Mouse (Mus musculus) macrophage (primary cell): Measurements from ENCODE around the gene Naxd. TPM values are rescaled to one million over a fixed set of nuclear protein-coding genes. Genes with fewer than 3 reads are reported as not detected.

ENCODE experiments used
- H3K27ac ChIP-seq: fragments of 350-480 bp; formaldehyde crosslinking; 2 replicates; pipeline ENCODE4 v1.9.0; 2021
- H3K36me3 ChIP-seq: fragments of 350-480 bp; formaldehyde crosslinking; 2 replicates; pipeline ENCODE4 v1.9.0; 2021; ENCODE audit errors: inconsistent target
- H3K4me3 ChIP-seq: fragments of 350-480 bp; formaldehyde crosslinking; 2 replicates; pipeline ENCODE4 v1.9.0; 2021; ENCODE audit errors: inconsistent target
- H3K79me2 ChIP-seq: fragments of 350-480 bp; formaldehyde crosslinking; 2 replicates; pipeline ENCODE4 v1.9.0; 2021; ENCODE audit errors: inconsistent target
- WGBS: methylation state at CpG from one replicate; pipeline ENCODE4 v1.1.7; 2026; ENCODE audit warnings: inconsistent platforms; ENCODE audit not compliant: missing documents; 5-methylcytosine and 5-hydroxymethylcytosine counted together
- polyA plus RNA-seq: library from polyadenylated mRNA; stranded (reverse); fragments of 250-400 nt; gene quantifications from 3 replicates; pipeline ENCODE4 v1.2.4, GENCODE M21; 2018; ENCODE audit warnings: inconsistent platforms
- total RNA-seq, 78 experiments: library from RNA; depleted of rRNA; stranded (reverse); fragments of 250-400 nt; gene quantifications; 1 replicate in 9 of 78; 2 replicates in 24 of 78; 3 replicates in 43 of 78; 4 replicates in 2 of 78; pipeline ENCODE4 v1.2.4; 2018; ENCODE audit warnings: inconsistent platforms in 56 of 78

Gene Naxd
- total RNA-seq (2018; cell fraction: chromatin; rRNA removed) = 100 to 1,000 TPM in 4 of 26 experiments, 10 to 100 TPM in 22; 27.5 to 110 (median 70.6) TPM
- 10 to 100 TPM; 24.7 to 46.5 (median 36.7) TPM for total RNA-seq (2018; cell fraction: cytosol; rRNA removed)
- 10 to 100 TPM; 25.5 to 74.3 (median 54.0) TPM for total RNA-seq (2018; cell fraction: nucleus; rRNA removed)
- 30.7 to 40.1 TPM (median 32.9 TPM) in 3 replicates for polyA plus RNA-seq

DNA sequence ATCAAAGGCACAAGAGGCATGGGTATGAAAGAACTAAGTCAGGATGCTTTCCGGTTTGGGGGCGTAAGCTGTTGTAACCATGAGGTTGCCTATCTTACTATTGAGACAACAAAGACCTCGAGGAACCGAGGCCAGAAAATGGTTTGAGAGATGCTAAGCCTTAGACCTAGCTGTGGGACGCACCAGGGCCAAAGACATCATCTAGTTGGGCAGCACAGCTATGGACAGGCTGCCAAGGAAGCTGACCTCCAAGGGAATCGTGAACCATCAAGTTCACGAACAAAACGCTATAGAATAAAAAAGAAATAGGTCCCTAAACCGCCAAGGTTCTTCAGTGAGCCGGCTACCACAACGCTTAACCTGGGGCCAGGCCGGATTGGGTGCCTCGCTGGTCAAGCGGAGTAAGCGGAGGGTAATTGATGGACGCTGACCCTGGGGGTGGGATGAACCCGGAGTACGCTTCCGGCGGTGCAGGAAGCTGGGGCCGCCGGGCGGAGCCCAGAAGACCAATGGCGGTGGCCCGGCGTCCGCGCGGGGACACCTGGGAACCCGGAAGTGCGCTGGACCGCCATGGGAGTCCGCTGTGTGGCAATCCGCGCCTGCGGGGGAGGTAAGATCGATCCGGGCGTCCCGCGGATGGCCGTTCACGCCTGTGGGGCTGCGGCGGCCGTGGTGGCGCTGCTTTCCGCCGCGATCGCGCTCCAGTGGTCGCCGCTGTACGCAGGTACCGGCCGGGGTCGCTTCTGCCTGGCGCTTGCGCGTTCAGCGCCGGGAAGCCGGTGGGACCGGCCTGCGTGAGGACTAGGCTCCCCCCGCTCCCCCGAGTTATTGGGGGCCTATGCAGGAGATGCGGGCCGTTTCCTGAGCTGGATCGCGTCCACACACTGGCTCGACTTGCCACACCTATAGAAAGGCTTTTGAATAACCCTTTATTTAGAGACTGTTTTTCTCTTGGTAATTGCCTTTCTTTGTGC is at the start of gene Naxd:
Naxd (plus strand) TSS at position 490 of the 974 bp plus-strand sequence.
- peaks cover 47% of the 10 kb centered on the region for H3K79me2 ChIP-seq
- WGBS = 4% methylated on average over 73 of the region's 73 CpGs
- H3K27ac ChIP-seq = peak within 1 kb of the TSS; percentile 29
- H3K36me3 ChIP-seq = 0 out of 2 replicates have a peak, but pooled peaks cover 2% of the 10 kb centered on the region
- H3K4me3 ChIP-seq = peak within 1 kb of the TSS; percentile 82

DNA sequence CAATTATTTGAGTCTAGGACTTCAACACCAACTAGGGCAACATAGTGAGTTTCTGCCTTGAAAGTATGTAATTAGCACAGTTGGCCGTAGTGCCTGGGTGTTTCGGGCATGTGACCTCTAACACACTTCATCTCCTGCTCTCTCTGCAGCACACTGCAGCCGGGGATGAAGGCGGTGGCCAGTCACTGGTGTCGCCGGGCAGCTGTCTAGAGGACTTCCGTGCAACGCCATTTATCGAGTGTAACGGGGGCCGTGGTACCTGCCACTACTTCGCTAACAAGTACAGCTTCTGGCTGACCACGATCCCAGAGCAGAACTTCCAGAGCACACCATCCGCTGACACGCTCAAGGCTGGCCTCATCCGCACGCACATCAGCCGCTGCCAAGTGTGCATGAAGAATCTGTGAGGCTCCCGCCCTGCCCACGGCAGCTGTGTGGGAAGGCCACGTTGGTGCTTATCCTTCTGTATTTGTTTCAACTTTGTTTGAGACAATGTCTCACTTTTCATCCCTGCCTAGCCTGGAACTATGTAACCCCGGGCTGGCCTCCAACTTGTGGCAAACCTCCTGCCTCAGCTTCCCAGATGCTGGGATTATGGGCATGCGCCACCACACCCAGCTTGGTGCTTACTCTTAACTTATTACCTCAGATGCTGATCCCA is 49.3 kb upstream of the Naxd start:
- WGBS = 92% methylated on average over 23 of the region's 23 CpGs
- Histone ChIP-seq H3K27ac (no peak overlapping the region), H3K36me3 (no peaks in the 10 kb centered on the region), H3K4me3 (no peak overlapping the region), H3K79me2 (peaks cover 10% of the 10 kb centered on the region; the same call in 1 of the 2 replicates)

DNA sequence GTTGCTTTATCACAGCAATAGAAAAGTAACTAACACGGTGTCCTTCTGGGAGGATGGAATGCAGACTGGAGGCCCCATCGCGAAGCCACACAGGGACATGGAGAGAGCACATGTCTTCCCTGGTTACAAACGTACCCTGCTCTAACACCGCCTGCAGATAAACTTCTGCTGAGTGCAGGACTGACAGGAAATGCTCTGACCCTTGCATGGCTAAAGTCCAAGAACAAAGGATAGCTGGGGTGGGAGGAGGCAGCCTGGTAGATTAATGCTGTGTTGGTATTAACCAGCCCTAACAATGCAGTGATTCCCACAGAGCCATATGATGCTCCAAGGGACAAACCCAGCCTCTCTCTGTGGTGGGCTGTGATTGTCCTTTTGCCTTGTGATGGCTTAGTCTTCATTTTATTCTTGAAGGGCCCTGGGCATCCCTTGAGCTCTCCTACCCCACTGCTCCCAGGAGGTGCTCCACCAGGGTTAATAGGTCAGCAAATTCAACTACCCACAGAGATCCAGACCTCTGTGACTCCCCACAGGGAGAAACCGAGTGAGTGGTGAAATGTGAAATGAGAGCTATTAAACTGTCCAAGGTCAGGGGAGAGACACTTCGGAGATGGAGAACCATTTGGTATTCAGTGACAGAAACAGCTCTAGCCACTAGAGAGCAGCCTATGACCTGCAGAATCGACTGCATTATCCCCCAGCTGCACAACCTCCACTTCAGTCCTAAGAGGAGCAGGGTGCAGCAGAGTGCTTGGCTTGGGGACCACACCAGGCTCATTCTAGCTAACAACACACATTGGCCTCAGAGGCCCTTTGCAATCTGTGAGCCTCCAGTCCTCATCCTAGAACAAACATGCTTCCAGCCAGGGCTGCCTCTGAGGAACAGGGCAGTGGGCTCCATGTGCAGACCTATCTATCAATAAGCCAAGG is 46.9 kb upstream of the Naxd start:
- peak overlapping the region; percentile 77; the same call in 1 of the 2 replicates for H3K27ac ChIP-seq
- H3K36me3 ChIP-seq = 0 out of 2 replicates have a peak, but pooled peaks cover 6% of the 10 kb centered on the region

DNA sequence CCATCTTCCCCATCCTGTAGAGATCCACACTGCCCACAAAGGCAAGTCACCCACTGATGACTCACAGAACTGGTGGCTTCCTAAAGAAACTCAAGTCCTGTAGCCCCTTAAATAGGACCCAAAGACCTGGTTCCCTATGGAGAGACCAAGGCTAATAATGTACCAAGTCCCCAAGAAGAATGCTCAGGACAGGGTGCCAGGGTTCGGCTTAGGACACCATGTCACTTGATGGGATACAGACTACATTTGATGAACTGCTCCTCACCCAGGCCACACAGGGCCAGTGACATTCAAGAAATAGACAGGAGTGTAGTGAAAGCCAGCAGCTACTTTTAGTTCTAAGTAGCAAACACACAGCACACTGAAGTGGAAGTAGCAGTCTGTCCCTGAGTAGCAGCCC is 45.2 kb upstream of the Naxd start:
- 0 out of 2 replicates have a peak, but pooled peaks cover 6% of the 10 kb centered on the region for H3K36me3 ChIP-seq
- H3K79me2 ChIP-seq = peaks cover 49% of the 10 kb centered on the region; the same call in 1 of the 2 replicates
- peak overlapping the region; percentile 77 for H3K27ac ChIP-seq
- 86% methylated on average over 1 of the region's 1 CpGs for WGBS
- no peak overlapping the region for H3K4me3 ChIP-seq

More for the DNA sequence above, 46.9 kb upstream of the Naxd start:
- Histone ChIP-seq H3K79me2 (peaks cover 32% of the 10 kb centered on the region; the same call in 1 of the 2 replicates), H3K4me3 (no peak overlapping the region)
- WGBS = 62% methylated on average over 8 of the region's 8 CpGs

DNA sequence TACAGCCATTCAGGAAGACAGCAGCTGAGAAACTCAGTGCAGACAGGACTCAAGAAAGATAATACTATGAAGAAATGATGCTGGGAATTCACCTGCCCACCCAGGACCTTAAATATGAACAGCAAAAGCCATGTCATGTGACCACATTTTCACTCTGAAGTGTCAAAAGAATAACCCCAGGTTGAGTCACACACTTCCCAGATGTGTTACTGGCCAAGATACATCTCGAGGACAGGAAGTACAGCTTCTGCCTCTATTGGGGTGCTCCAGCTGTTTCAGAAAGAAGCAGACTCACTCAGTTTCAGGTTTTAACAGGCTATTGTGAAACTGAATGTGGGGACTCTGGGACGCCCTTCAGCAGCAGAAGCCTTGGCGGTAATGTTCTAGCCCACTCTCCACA is 44.7 kb upstream of the Naxd start:
- 0 out of 2 replicates have a peak, but pooled peaks cover 6% of the 10 kb centered on the region for H3K36me3 ChIP-seq
- no peak overlapping the region for H3K4me3 ChIP-seq
- 6% methylated on average over 3 of the region's 3 CpGs for WGBS
- H3K27ac ChIP-seq = peak overlapping the region; percentile 77
- H3K79me2 ChIP-seq = peaks cover 53% of the 10 kb centered on the region

DNA sequence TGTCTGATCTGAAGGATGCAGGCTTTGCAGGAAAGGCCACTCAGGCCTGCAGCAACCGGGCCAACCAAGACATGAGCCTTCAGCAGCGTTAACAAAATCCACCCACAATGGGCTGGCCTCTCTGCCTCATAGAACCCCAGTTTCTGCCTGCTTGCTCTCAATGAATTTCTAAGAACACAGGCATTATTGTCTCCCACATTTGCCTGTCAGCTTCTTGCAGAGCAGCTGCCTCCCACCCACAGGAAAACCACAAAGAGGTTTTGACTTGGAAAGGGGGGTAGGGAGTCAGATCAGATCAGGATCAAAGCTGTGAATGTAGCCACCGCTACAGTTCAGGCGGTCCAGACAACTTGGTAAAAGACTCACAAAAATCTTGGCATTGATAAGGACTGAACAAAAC is 44.3 kb upstream of the Naxd start:
- H3K79me2 ChIP-seq = peaks cover 57% of the 10 kb centered on the region
- WGBS = 21% methylated on average over 4 of the region's 4 CpGs
- H3K27ac ChIP-seq = peak overlapping the region; percentile 77
- H3K4me3 ChIP-seq = no peak overlapping the region
- H3K36me3 ChIP-seq = 0 out of 2 replicates have a peak, but pooled peaks cover 6% of the 10 kb centered on the region

DNA sequence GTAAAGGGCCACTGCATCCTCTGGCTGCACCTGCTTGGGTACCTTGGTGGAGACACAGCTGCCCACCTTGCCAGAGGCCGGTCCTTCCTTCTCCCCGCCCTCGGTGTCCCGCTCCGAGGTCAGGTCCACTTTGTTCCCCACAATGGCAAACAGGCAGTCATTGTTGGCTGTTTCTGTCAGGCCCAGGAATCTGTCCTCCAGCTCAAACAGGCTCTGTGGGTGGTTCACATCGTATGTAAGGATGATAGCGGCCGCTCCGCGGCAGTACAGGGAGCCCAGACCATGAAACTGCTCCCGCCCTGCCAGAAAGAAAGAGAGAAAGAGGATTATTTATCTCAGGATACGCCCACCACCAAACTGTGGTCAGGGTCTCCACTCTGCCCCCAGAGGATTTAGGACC is 43.1 kb upstream of the Naxd start:
- Histone ChIP-seq H3K36me3 (0 out of 2 replicates have a peak, but pooled peaks cover 6% of the 10 kb centered on the region), H3K79me2 (peaks cover 70% of the 10 kb centered on the region), H3K27ac (no peak overlapping the region), H3K4me3 (no peak overlapping the region)
- WGBS = 93% methylated on average over 12 of the region's 12 CpGs

DNA sequence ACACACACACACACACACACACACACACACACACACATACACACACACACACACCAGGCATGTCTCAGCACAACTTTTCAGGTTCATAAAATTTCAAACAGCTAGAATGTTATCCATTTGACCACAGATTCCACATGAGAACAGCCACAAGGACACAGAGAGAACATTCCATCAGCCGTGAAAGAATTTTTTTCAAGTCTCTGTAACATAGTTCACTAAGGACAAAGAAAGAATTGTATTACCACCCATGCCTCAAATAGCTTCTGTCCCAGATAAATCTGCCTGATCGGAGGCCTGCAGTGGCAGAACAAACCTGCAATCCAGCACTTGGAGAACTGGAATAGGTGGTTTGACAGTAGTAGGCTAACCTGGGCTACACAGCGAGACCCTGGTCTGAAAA is 40.0 kb upstream of the Naxd start:
- 90% methylated on average over 3 of the region's 3 CpGs for WGBS

DNA sequence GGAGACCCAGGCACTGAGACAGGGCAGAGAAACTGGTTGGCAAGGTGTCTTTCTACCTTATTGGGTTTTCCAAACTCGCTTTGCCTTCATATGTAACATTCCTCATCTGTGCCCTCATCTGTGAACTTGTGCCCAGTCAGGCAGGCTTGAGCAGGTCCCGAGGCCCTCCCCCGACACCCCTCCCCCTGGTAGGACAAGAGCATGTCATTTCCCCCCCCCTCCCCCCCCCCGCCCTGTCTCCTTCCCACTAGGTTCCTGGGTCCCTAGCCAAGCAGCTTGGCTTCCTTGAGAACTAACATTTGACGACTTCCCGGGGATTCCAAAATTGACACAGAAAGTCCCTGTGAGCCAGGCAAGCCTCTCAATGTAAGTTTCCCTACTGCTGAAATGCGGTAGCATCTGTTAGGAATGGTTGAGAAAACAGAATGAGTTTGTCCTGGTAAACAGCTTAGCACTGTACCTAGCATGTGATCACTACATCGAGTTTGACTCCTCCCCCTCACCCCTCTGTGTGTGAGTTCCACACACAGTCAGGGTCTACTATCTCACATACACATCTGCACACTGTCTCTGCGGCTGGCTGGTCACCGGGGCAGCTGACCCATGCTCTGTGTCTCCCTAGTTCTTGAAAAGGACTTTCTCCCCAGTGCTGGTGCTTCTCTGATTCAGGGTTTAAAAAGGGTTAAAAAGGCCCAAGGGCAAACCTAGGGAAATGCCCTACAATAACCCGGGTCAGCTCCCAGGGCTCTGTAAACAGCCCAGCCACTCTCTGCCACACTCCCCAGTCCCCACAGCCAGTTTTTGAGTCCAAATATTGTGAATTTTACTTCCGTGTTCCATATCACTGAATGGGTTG is 39.1 kb upstream of the Naxd start:
- H3K4me3 ChIP-seq = no peak overlapping the region
- H3K27ac ChIP-seq = 0 out of 2 replicates have a peak overlapping the region, but pooled peaks have one; percentile 7
- 65% methylated on average over 11 of the region's 12 CpGs for WGBS
- 0 out of 2 replicates have a peak, but pooled peaks cover 6% of the 10 kb centered on the region for H3K36me3 ChIP-seq
- peaks cover 99% of the 10 kb centered on the region for H3K79me2 ChIP-seq

More for the DNA sequence above, 40.0 kb upstream of the Naxd start:
- no peak overlapping the region for H3K4me3 ChIP-seq
- 0 out of 2 replicates have a peak, but pooled peaks cover 6% of the 10 kb centered on the region for H3K36me3 ChIP-seq
- H3K79me2 ChIP-seq = peaks cover 90% of the 10 kb centered on the region
- H3K27ac ChIP-seq = no peak overlapping the region

DNA sequence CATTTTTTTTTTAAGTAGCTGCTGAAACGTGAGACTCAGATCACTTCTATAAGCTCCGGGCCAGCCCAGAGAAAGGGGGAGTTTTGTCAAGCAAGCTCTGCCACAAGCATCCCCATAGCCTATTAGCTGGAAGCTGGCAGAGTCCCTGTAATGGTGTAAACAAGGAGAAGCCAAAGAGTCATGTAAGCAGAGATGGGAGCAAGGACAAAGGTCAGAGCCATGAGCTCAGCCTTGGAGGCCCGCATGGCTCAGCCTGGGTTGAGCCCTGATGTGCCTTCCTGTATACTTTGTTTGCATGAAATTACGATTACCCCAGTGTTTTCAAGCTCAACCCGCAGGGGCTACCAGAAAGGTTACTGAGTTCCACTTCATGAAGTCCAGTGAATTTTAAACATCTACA is 38.3 kb upstream of the Naxd start:
- Histone ChIP-seq H3K36me3 (0 out of 2 replicates have a peak, but pooled peaks cover 3% of the 10 kb centered on the region), H3K27ac (peak overlapping the region; percentile 7; the same call in 1 of the 2 replicates), H3K79me2 (peaks cover 94% of the 10 kb centered on the region), H3K4me3 (no peak overlapping the region)
- WGBS = 91% methylated on average over 5 of the region's 5 CpGs

DNA sequence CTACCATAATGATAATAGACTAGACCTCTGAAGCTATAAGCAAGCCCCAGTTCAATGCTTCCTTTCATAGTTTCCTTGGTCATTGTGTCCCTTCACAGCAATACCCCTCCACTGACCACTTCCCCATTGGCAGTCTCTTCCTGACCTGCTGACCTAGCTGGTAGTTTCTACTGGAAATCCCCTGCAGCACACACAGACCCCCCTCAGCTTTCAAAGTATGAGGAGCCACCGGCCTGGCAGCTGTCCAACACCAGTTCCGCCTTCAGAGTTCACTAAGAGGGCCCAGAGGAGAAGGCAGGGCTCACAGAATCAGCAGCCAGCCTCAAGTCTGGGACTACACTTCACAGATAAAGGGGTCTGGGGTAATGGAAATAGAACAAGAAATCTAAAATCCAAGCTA is 36.4 kb upstream of the Naxd start:
- Histone ChIP-seq H3K27ac (peak overlapping the region; percentile 96), H3K79me2 (peaks cover 85% of the 10 kb centered on the region), H3K36me3 (no peaks in the 10 kb centered on the region), H3K4me3 (no peak overlapping the region)
- 17% methylated on average over 2 of the region's 2 CpGs for WGBS

DNA sequence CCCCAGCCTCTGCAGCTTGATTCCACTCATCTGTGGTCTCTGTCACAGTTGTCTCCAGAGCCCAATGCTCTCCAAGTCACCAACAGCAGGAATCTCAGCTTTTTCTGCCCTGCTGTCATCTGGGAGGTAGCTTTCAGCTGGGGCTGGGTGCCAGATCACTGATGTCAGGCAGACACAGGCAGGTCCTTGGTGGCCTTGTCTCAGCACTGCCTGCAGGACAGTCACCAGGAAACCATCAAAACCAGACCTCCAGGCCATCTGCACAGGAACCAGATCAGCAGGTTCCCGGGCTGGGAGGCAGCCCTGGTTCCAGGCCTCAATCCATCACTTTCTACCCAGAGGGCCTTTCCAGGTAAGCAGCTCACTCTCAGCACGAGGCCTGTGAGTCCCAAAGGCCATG is 35.5 kb upstream of the Naxd start:
- WGBS = 83% methylated on average over 2 of the region's 2 CpGs
- peak overlapping the region; percentile 96 for H3K27ac ChIP-seq
- no peak overlapping the region for H3K4me3 ChIP-seq
- H3K36me3 ChIP-seq = no peaks in the 10 kb centered on the region
- H3K79me2 ChIP-seq = peaks cover 85% of the 10 kb centered on the region

DNA sequence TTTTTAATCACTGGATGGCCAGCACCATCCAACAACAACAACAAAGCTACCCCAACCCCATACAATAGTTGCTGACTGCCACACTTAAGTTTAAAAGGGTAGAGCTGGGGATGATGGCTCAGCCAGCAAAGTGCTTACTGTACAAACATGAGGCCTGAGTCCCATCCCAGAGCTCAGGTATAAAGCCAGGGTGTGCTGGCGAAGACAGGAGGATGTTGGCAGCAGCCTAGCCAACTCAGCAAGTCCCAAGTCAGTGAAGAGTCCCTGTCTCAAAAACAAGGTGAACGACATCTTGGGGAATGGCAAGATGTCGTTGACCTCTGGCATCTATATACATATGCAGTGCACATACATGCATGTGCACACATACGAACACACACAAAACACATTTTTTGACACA is 34.7 kb upstream of the Naxd start:
- WGBS = 92% methylated on average over 4 of the region's 4 CpGs
- Histone ChIP-seq H3K79me2 (peaks cover 85% of the 10 kb centered on the region), H3K36me3 (peaks cover 7% of the 10 kb centered on the region), H3K4me3 (no peak overlapping the region), H3K27ac (peak overlapping the region; percentile 96)
